ENCODE assay signal across 10 mouse cellular contexts in the genomic region with DNA sequence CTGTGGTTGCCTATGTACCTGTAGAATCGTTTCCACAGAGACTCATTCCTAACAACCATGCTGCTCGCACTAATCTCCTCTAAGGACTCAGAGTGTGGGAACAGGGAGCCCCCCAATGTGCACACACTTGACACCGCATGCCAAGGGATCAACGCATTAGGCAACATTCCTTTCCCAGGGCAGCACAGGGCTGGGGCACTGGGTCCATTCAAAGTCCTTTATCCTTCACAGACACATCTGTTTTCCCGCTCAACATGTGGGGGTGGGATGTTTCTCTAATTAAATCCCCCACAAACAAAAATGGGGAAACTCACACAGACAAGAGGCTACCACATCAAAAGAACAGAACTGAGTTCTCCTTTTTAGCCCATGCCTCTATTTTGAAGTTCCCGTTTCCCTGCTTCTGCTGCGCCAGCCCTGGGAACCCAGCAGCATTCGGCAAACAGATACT. TPM values are rescaled to one million over a fixed set of nuclear protein-coding genes. Genes with fewer than 3 reads are reported as not detected.
DNase-seq lines count a peak whose midpoint lies in the region; ATAC-seq and TF ChIP-seq lines count a peak whose summit lies in the region.
"Had no signal": no experiment of that assay in that cellular context is flagged by ENCODE, and none has a peak within 500 bp of the region (broad histone marks: within the 10 kb centered on the region; RNA-seq: fewer than 3 reads in every experiment).

No protein-coding gene starts in this region.

- no peak for TF ChIP-seq CTCF in intestine, postnatal 0 days (IDR thresholded peaks at IDR 0.05; ENCODE audit: low read depth)

- H3K9me3 ChIP-seq in intestine, embryonic 15.5 days, result no peaks in the 10 kb centered on the region
- H3K9me3 ChIP-seq in intestine, postnatal 0 days (ENCODE audit: control insufficient read depth), result no peaks in the 10 kb centered on the region
- H3K9me3 ChIP-seq in embryonic facial prominence, embryonic 12.5 days, result no peaks in the 10 kb centered on the region
- H3K9me3 ChIP-seq in intestine, embryonic 16.5 days (ENCODE audit: control insufficient read depth, low read length), result no peaks in the 10 kb centered on the region
- H3K9me3 ChIP-seq in neural tube, embryonic 12.5 days, result no peaks in the 10 kb centered on the region

- H3K4me3 ChIP-seq in intestine, embryonic 15.5 days (replicated peaks), result no peak overlapping the region
- H3K4me3 ChIP-seq in intestine, postnatal 0 days (ENCODE audit: low read depth, low read length), result no peak overlapping the region
- no peak overlapping the region for H3K4me3 ChIP-seq in embryonic facial prominence, embryonic 12.5 days
- H3K4me3 ChIP-seq in intestine, embryonic 16.5 days (ENCODE audit: low read length), result no peak overlapping the region
- H3K4me3 ChIP-seq in neural tube, embryonic 12.5 days, result no peak overlapping the region

- DNase-seq in adrenal gland, adult 2 months, result no peak
- no peak for DNase-seq in right cerebral cortex, adult 2 months (ENCODE audit: low spot score in 2 of 2)
- DNase-seq in frontal cortex, postnatal 10 days (ENCODE audit: low spot score in 2 of 2), result no peak
- DNase-seq: lung, postnatal 14 days had no signal

- no peaks in the 10 kb centered on the region for H3K27me3 ChIP-seq in intestine, embryonic 15.5 days (replicated peaks)
- H3K27me3 ChIP-seq in intestine, postnatal 0 days (replicated peaks; ENCODE audit: control insufficient read depth, insufficient read depth, low read length), result peaks cover 3% of the 10 kb centered on the region; the same call in 1 of the 2 replicates
- H3K27me3 ChIP-seq in embryonic facial prominence, embryonic 12.5 days, result no peaks in the 10 kb centered on the region
- H3K27me3 ChIP-seq in intestine, embryonic 16.5 days (replicated peaks; ENCODE audit: control insufficient read depth, insufficient read depth, low read length), result no peaks in the 10 kb centered on the region
- no peaks in the 10 kb centered on the region for H3K27me3 ChIP-seq in neural tube, embryonic 12.5 days (replicated peaks)

- WGBS in intestine, embryonic 15.5 days, result 22% methylated on average over 8 of the region's 8 CpGs
- 33% methylated on average over 8 of the region's 8 CpGs for WGBS in intestine, postnatal 0 days
- WGBS in embryonic facial prominence, embryonic 12.5 days, result under 1% methylated on average over 8 of the region's 8 CpGs
- 21% methylated on average over 8 of the region's 8 CpGs for WGBS in intestine, embryonic 16.5 days
- WGBS in neural tube, embryonic 12.5 days, result 1% methylated on average over 8 of the region's 8 CpGs

- no peak overlapping the region for H3K4me2 ChIP-seq in intestine, embryonic 15.5 days (replicated peaks)
- H3K4me2 ChIP-seq in intestine, postnatal 0 days (replicated peaks; ENCODE audit: low read depth), result no peak overlapping the region
- H3K4me2 ChIP-seq in embryonic facial prominence, embryonic 12.5 days (replicated peaks), result peak overlapping the region; percentile 45
- H3K4me2 ChIP-seq in intestine, embryonic 16.5 days (ENCODE audit: low read depth, low read length), result no peak overlapping the region
- peak overlapping the region; percentile 57 for H3K4me2 ChIP-seq in neural tube, embryonic 12.5 days (replicated peaks)

- 0 out of 2 replicates have a peak overlapping the region, but pooled peaks have one; percentile 8 for H3K9ac ChIP-seq in intestine, embryonic 15.5 days
- no peak overlapping the region for H3K9ac ChIP-seq in intestine, postnatal 0 days (ENCODE audit: low read depth, low read length)
- no peak overlapping the region for H3K9ac ChIP-seq in embryonic facial prominence, embryonic 12.5 days
- H3K9ac ChIP-seq in intestine, embryonic 16.5 days (ENCODE audit: low read depth, low read length), result 0 out of 2 replicates have a peak overlapping the region, but pooled peaks have one; percentile 52
- H3K9ac ChIP-seq in neural tube, embryonic 12.5 days, result no peak overlapping the region

- H3K36me3 ChIP-seq in intestine, embryonic 15.5 days, result no peaks in the 10 kb centered on the region
- no peaks in the 10 kb centered on the region for H3K36me3 ChIP-seq in intestine, postnatal 0 days (ENCODE audit: control insufficient read depth, insufficient read depth)
- H3K36me3 ChIP-seq in embryonic facial prominence, embryonic 12.5 days, result no peaks in the 10 kb centered on the region
- H3K36me3 ChIP-seq in intestine, embryonic 16.5 days (ENCODE audit: control insufficient read depth, insufficient read depth, low read length), result no peaks in the 10 kb centered on the region
- H3K36me3 ChIP-seq in neural tube, embryonic 12.5 days, result no peaks in the 10 kb centered on the region

- no peak overlapping the region for H3K27ac ChIP-seq in intestine, embryonic 15.5 days
- no peak overlapping the region for H3K27ac ChIP-seq in intestine, postnatal 0 days (ENCODE audit: low read depth, low read length)
- peak overlapping the region; percentile 89 for H3K27ac ChIP-seq in embryonic facial prominence, embryonic 12.5 days
- no peak overlapping the region for H3K27ac ChIP-seq in intestine, embryonic 16.5 days (ENCODE audit: low read length)
- H3K27ac ChIP-seq in neural tube, embryonic 12.5 days, result 0 out of 2 replicates have a peak overlapping the region, but pooled peaks have one; percentile 72

- ATAC-seq in intestine, embryonic 15.5 days, result no peak
- no peak for ATAC-seq in intestine, postnatal 0 days
- ATAC-seq in embryonic facial prominence, embryonic 12.5 days (ENCODE audit: insufficient number of reproducible peaks, insufficient read depth, low FRiP score, low TSS enrichment), result peak; percentile 62
- no peak for ATAC-seq in intestine, embryonic 16.5 days
- ATAC-seq in neural tube, embryonic 12.5 days (ENCODE audit: low FRiP score, low read depth), result no peak

- peaks cover 22% of the 10 kb centered on the region for H3K4me1 ChIP-seq in intestine, embryonic 15.5 days (replicated peaks)
- H3K4me1 ChIP-seq in intestine, postnatal 0 days (replicated peaks; ENCODE audit: control insufficient read depth, insufficient read depth, low read length), result no peaks in the 10 kb centered on the region
- peaks cover 53% of the 10 kb centered on the region for H3K4me1 ChIP-seq in embryonic facial prominence, embryonic 12.5 days
- H3K4me1 ChIP-seq in intestine, embryonic 16.5 days (ENCODE audit: control insufficient read depth, insufficient read depth, low read length), result peaks cover 22% of the 10 kb centered on the region
- H3K4me1 ChIP-seq in neural tube, embryonic 12.5 days, result peaks cover 36% of the 10 kb centered on the region

RNA-seq across cellular contexts. Expression of gene Cpa5, which starts 5.7 kb away (rescaled TPM):
- polyA plus RNA-seq in intestine, embryonic 15.5 days (2015; fragmentation: Nextera tagmentation; extraction: Ambion mirVana), result 0.25 TPM in 2 replicates
- not detected in 2 replicates for polyA plus RNA-seq in intestine, postnatal 0 days (2015; fragmentation: Nextera tagmentation; extraction: Ambion mirVana)
- 0.22 and 0.33 TPM in 2 replicates for polyA plus RNA-seq in embryonic facial prominence, embryonic 12.5 days (2016; fragmentation: Nextera tagmentation; extraction: Ambion mirVana)
- polyA plus RNA-seq in intestine, embryonic 16.5 days (2015; fragmentation: Nextera tagmentation; extraction: Ambion mirVana), result not detected in 2 replicates
- not detected in 2 replicates for polyA plus RNA-seq in neural tube, embryonic 12.5 days (2016; fragmentation: Nextera tagmentation; extraction: Ambion mirVana)
- total RNA-seq in adrenal gland, adult 2 months (2021), result not detected
- not detected in 2 replicates for polyA plus RNA-seq in adrenal gland, adult 2 months (2012; rRNA removed)

RNA-seq across cellular contexts. Expression of gene Cpa1, which starts 22.5 kb away (rescaled TPM):
- polyA plus RNA-seq in intestine, embryonic 15.5 days (2015; fragmentation: Nextera tagmentation; extraction: Ambion mirVana), result 266 and 631 TPM in 2 replicates
- 3.5 and 4.1 TPM in 2 replicates for polyA plus RNA-seq in intestine, postnatal 0 days (2015; fragmentation: Nextera tagmentation; extraction: Ambion mirVana)
- 0.22 and 0.29 TPM in 2 replicates for polyA plus RNA-seq in embryonic facial prominence, embryonic 12.5 days (2016; fragmentation: Nextera tagmentation; extraction: Ambion mirVana)
- polyA plus RNA-seq in intestine, embryonic 16.5 days (2015; fragmentation: Nextera tagmentation; extraction: Ambion mirVana), result 358 and 408 TPM in 2 replicates
- polyA plus RNA-seq in neural tube, embryonic 12.5 days (2016; fragmentation: Nextera tagmentation; extraction: Ambion mirVana), result 0.18 and 0.37 TPM in 2 replicates
- not detected for total RNA-seq in adrenal gland, adult 2 months (2021)
- polyA plus RNA-seq in adrenal gland, adult 2 months (2012; rRNA removed), result not detected in 2 replicates

RNA-seq across cellular contexts. Expression of gene Cpa4, which starts 48.3 kb away (rescaled TPM):
- 0.59 and 0.77 TPM in 2 replicates for polyA plus RNA-seq in intestine, embryonic 15.5 days (2015; fragmentation: Nextera tagmentation; extraction: Ambion mirVana)
- polyA plus RNA-seq in intestine, postnatal 0 days (2015; fragmentation: Nextera tagmentation; extraction: Ambion mirVana), result 0.04 and 0.07 TPM in 2 replicates
- 0.79 and 1.3 TPM in 2 replicates for polyA plus RNA-seq in embryonic facial prominence, embryonic 12.5 days (2016; fragmentation: Nextera tagmentation; extraction: Ambion mirVana)
- 0.39 and 0.58 TPM in 2 replicates for polyA plus RNA-seq in intestine, embryonic 16.5 days (2015; fragmentation: Nextera tagmentation; extraction: Ambion mirVana)
- 1.2 and 1.9 TPM in 2 replicates for polyA plus RNA-seq in neural tube, embryonic 12.5 days (2016; fragmentation: Nextera tagmentation; extraction: Ambion mirVana)
- 1 to 10 TPM; 1.6 to 2.1 TPM for total RNA-seq in adrenal gland, adult 2 months (2021)
- polyA plus RNA-seq in adrenal gland, adult 2 months (2012; rRNA removed), result 0.94 and 1.1 TPM in 2 replicates
- polyA plus RNA-seq: testis, adult 2 months had no signal

Comparison
In these comparisons a context has a peak if more than half of its experiments do, and no peak if none do; other contexts are left out.
1. H3K9ac ChIP-seq: peak in intestine, embryonic 15.5 days (single experiment) and intestine, embryonic 16.5 days (single experiment); none in intestine, postnatal 0 days (single experiment), embryonic facial prominence, embryonic 12.5 days (single experiment) and neural tube, embryonic 12.5 days (single experiment).
2. RNA of gene Cpa1, which starts 22.5 kb away (polyA plus RNA-seq): 358 to 408 TPM in intestine, embryonic 16.5 days and 266 to 631 TPM in intestine, embryonic 15.5 days; 3.5 to 4.1 TPM in intestine, postnatal 0 days, 0.22 to 0.29 TPM in embryonic facial prominence, embryonic 12.5 days, 0.18 to 0.37 TPM in neural tube, embryonic 12.5 days and not detected in adrenal gland, adult 2 months; every median in the first group is over 10 times any median in the second.
3. H3K27ac ChIP-seq: peak in embryonic facial prominence, embryonic 12.5 days (single experiment) and neural tube, embryonic 12.5 days (single experiment); none in intestine, embryonic 15.5 days (single experiment), intestine, postnatal 0 days (single experiment) and intestine, embryonic 16.5 days (single experiment).
4. H3K4me2 ChIP-seq: peak in embryonic facial prominence, embryonic 12.5 days (single experiment) and neural tube, embryonic 12.5 days (single experiment); none in intestine, embryonic 15.5 days (single experiment), intestine, postnatal 0 days (single experiment) and intestine, embryonic 16.5 days (single experiment).